Mouse (Mus musculus) heart, embryonic 13.5 days (tissue): ENCODE data around the gene Orc2. TPM values are rescaled to one million over a fixed set of nuclear protein-coding genes. Genes with fewer than 3 reads are reported as not detected.

Experiments
- ATAC-seq: fragments of 200-750 bp; cut with Nextera tagmentation; 2 replicates; pipeline ENCODE4 v1.8.0; 2017; ENCODE audit warnings: moderate TSS enrichment; ENCODE audit not compliant: insufficient number of reproducible peaks, low FRiP score, low TSS enrichment; ENCODE audit errors: extremely low read depth
- H3K27ac ChIP-seq: fragments of 300-500 bp; sonication (generic); replicated peaks from 2 replicates; pipeline ENCODE4 v1.5.1; 2015; ENCODE audit warnings: moderate library complexity, mild to moderate bottlenecking, inconsistent platforms
- H3K27me3 ChIP-seq: fragments of 300-500 bp; sonication (generic); replicated peaks from 2 replicates; pipeline ENCODE4 v1.6.1; 2015; ENCODE audit warnings: mild to moderate bottlenecking, inconsistent platforms
- H3K36me3 ChIP-seq: fragments of 300-500 bp; sonication (generic); 2 replicates; pipeline ENCODE4 v1.6.1; 2015; ENCODE audit warnings: mild to moderate bottlenecking, inconsistent platforms
- H3K4me1 ChIP-seq: fragments of 300-500 bp; sonication (generic); 2 replicates; pipeline ENCODE4 v1.6.1; 2015; ENCODE audit warnings: inconsistent platforms
- H3K4me2 ChIP-seq: fragments of 300-500 bp; sonication (generic); 2 replicates; pipeline ENCODE4 v1.6.1; 2015; ENCODE audit warnings: inconsistent platforms, mild to moderate bottlenecking, moderate library complexity
- H3K4me3 ChIP-seq: fragments of 300-500 bp; sonication (generic); 2 replicates; pipeline ENCODE4 v1.5.1; 2015; ENCODE audit warnings: moderate library complexity, mild to moderate bottlenecking, inconsistent platforms
- H3K9ac ChIP-seq: fragments of 300-500 bp; sonication (generic); 2 replicates; pipeline ENCODE4 v1.6.1; 2015; ENCODE audit warnings: inconsistent platforms, mild to moderate bottlenecking, moderate library complexity
- H3K9me3 ChIP-seq: fragments of 300-500 bp; sonication (generic); 2 replicates; pipeline ENCODE4 v1.6.1; 2016; ENCODE audit warnings: inconsistent platforms
- WGBS: fragments of 180-500 bp; shearing (Covaris S2); methylation state at CpG from one replicate; pipeline ENCODE4 v1.1.7; 2015; ENCODE audit warnings: mixed read lengths; 5-methylcytosine and 5-hydroxymethylcytosine counted together
- polyA plus RNA-seq: library from polyadenylated mRNA; unstranded; fragments of >200 nt; fragmentation: Nextera tagmentation; extraction: Ambion mirVana; gene quantifications from 2 replicates; pipeline ENCODE4 v1.2.1, GENCODE M21; 2015

Orc2 gene
- polyA plus RNA-seq, 1 experiment from 2014 or later = 19.6 TPM

GRCm38 (mm10) chr1:58463935-58464334, 41.0 kb downstream of the Orc2 start:
- Histone ChIP-seq H3K4me1 (peaks cover 1% of the 10 kb centered on the region), H3K36me3 (peaks cover 94% of the 10 kb centered on the region), H3K27ac (no peak overlapping the region), H3K4me3 (no peak overlapping the region), H3K4me2 (no peak overlapping the region), H3K9me3 (no peaks in the 10 kb centered on the region), H3K9ac (no peak overlapping the region), H3K27me3 (no peaks in the 10 kb centered on the region)
- 87% methylated on average over 2 of the region's 2 CpGs for WGBS
- ATAC-seq = no peak

GRCm38 (mm10) chr1:58460566-58460965, 44.3 kb downstream of the Orc2 start:
- 90% methylated on average over 3 of the region's 3 CpGs for WGBS
- H3K4me3 ChIP-seq = no peak overlapping the region
- H3K4me1 ChIP-seq = peaks cover 13% of the 10 kb centered on the region
- no peak overlapping the region for H3K4me2 ChIP-seq
- H3K27ac ChIP-seq = no peak overlapping the region
- ATAC-seq = no peak
- H3K36me3 ChIP-seq = peaks cover 99% of the 10 kb centered on the region
- no peaks in the 10 kb centered on the region for H3K9me3 ChIP-seq
- H3K9ac ChIP-seq = no peak overlapping the region
- no peaks in the 10 kb centered on the region for H3K27me3 ChIP-seq

DNA sequence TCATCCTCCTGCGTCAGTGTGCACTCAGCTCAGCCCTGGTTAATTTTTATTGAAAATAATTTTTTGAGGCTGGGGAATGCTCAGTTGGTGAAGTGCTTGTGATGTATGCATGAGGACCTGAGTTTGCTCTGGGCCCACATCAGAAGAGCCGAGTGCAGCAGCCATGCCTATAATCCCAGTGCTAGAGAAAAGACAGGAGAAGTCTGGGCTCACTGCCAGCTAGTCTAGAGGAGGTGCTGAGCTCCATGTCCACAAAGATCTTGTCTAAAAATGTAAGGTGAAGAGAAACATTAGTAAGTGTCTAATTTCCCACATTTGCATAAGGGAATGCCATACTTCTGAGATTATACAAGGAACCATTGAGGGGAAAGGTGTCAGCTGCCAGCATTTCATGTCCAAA, 46.0 kb downstream of the Orc2 start:
- H3K27ac ChIP-seq = peak overlapping the region; percentile 53
- no peak overlapping the region for H3K4me2 ChIP-seq
- no peak for ATAC-seq
- no peak overlapping the region for H3K9ac ChIP-seq
- WGBS = 43% methylated on average over 2 of the region's 2 CpGs
- no peaks in the 10 kb centered on the region for H3K27me3 ChIP-seq
- peaks cover 99% of the 10 kb centered on the region for H3K36me3 ChIP-seq
- H3K9me3 ChIP-seq = no peaks in the 10 kb centered on the region
- peaks cover 13% of the 10 kb centered on the region for H3K4me1 ChIP-seq
- H3K4me3 ChIP-seq = no peak overlapping the region

GRCm38 (mm10) chr1:58458175-58458574, 46.7 kb downstream of the Orc2 start:
- peaks cover 99% of the 10 kb centered on the region for H3K36me3 ChIP-seq
- H3K27me3 ChIP-seq = no peaks in the 10 kb centered on the region
- H3K27ac ChIP-seq = peak overlapping the region; percentile 53
- ATAC-seq = no peak
- no peak overlapping the region for H3K9ac ChIP-seq
- 83% methylated on average over 5 of the region's 5 CpGs for WGBS
- peaks cover 13% of the 10 kb centered on the region for H3K4me1 ChIP-seq
- H3K9me3 ChIP-seq = no peaks in the 10 kb centered on the region
- H3K4me2 ChIP-seq = no peak overlapping the region
- no peak overlapping the region for H3K4me3 ChIP-seq

GRCm38 (mm10) chr1:58454316-58454715, 50.6 kb downstream of the Orc2 start:
- ATAC-seq = no peak
- 89% methylated on average over 6 of the region's 6 CpGs for WGBS
- peaks cover 90% of the 10 kb centered on the region for H3K36me3 ChIP-seq

DNA sequence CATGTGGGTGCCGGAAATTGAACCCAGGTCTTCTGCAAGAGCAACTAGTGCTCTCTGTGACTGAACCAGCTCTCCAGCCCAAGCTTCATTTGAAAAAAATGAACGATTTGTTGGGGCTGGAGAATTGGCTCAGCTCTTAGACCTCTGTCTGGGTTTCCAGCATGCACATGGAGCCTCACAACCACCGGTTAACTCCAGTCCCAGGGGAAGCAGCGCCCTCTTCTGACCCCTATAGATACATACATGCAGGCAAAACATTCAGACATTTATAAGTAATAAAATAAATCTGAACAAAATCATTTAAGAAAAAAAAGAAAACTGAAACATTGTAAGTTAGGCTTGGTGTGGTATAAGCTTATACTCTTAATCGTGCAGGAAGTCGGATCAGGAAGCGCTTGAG, 56.5 kb downstream of the Orc2 start:
- peaks cover 49% of the 10 kb centered on the region for H3K36me3 ChIP-seq
- no peak overlapping the region for H3K4me2 ChIP-seq
- ATAC-seq = no peak
- no peaks in the 10 kb centered on the region for H3K9me3 ChIP-seq
- no peak overlapping the region for H3K4me3 ChIP-seq
- H3K27ac ChIP-seq = no peak overlapping the region
- 77% methylated on average over 7 of the region's 7 CpGs for whole genome bisulfite sequencing
- H3K27me3 ChIP-seq = no peaks in the 10 kb centered on the region
- no peak overlapping the region for H3K9ac ChIP-seq
- peaks cover 28% of the 10 kb centered on the region for H3K4me1 ChIP-seq

More at GRCm38 (mm10) chr1:58454316-58454715, 50.6 kb downstream of the Orc2 start:
- Histone ChIP-seq H3K4me2 (no peak overlapping the region), H3K9me3 (no peaks in the 10 kb centered on the region), H3K4me3 (no peak overlapping the region), H3K9ac (no peak overlapping the region), H3K27me3 (no peaks in the 10 kb centered on the region), H3K27ac (no peak overlapping the region), H3K4me1 (peaks cover 13% of the 10 kb centered on the region)

GRCm38 (mm10) chr1:58447766-58448165, 57.1 kb downstream of the Orc2 start:
- no peak for ATAC-seq
- Histone ChIP-seq H3K4me2 (no peak overlapping the region), H3K36me3 (peaks cover 42% of the 10 kb centered on the region), H3K9ac (no peak overlapping the region), H3K4me1 (peaks cover 28% of the 10 kb centered on the region), H3K9me3 (no peaks in the 10 kb centered on the region), H3K27me3 (no peaks in the 10 kb centered on the region), H3K4me3 (no peak overlapping the region), H3K27ac (no peak overlapping the region)
- 92% methylated on average over 7 of the region's 7 CpGs for WGBS

GRCm38 (mm10) chr1:58445861-58446260, 59.0 kb downstream of the Orc2 start:
- Histone ChIP-seq H3K9me3 (no peaks in the 10 kb centered on the region), H3K27ac (peak overlapping the region; percentile 94), H3K4me1 (peaks cover 28% of the 10 kb centered on the region), H3K9ac (peak overlapping the region; percentile 86), H3K27me3 (no peaks in the 10 kb centered on the region), H3K4me3 (peak overlapping the region; percentile 77), H3K36me3 (peaks cover 41% of the 10 kb centered on the region), H3K4me2 (peak overlapping the region; percentile 79)
- no peak for ATAC-seq
- 11% methylated on average over 11 of the region's 11 CpGs for WGBS

GRCm38 (mm10) chr1:58445143-58445722, 59.7 kb downstream of the Orc2 start, which contains the start of the genes Nif3l1 and Ppil3:
Gene Nif3l1 (plus strand): TSS chr1:58445151.
Gene Ppil3 (minus strand): TSS chr1:58445486.
- Histone ChIP-seq H3K9me3 (no peaks in the 10 kb centered on the region), H3K4me1 (peaks cover 28% of the 10 kb centered on the region), H3K4me3 (peak within 1 kb of the TSS; percentile 77), H3K27ac (peak within 1 kb of the TSS; percentile 94), H3K4me2 (peak within 1 kb of the TSS; percentile 79), H3K9ac (peak within 1 kb of the TSS; percentile 86), H3K27me3 (no peaks in the 10 kb centered on the region), H3K36me3 (peaks cover 41% of the 10 kb centered on the region)
- WGBS = under 1% methylated on average over 33 of the region's 33 CpGs
- ATAC-seq = peak; percentile 88

DNA sequence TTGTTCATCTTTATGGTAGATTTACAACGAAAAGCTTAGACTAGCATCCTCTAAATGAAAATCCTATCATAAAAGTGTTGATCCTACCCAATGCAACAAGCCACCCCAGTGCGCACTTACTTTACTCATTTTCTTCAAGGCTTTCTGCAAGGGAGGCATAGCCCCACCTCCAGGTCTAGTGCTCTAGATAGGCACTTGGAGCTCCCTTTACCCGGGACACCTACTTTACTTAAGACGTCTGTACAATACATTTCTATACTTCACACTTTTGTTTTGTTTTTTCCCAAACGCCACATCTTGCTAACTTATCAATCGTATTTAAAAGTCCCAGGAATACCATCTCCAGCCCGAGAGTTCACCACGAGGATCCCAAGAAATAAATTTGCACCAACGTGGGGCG, 60.2 kb downstream of the Orc2 start:
- Histone ChIP-seq H3K9ac (peak overlapping the region; percentile 86), H3K27ac (peak overlapping the region; percentile 94), H3K27me3 (no peaks in the 10 kb centered on the region), H3K4me1 (peaks cover 28% of the 10 kb centered on the region), H3K9me3 (no peaks in the 10 kb centered on the region), H3K4me2 (peak overlapping the region; percentile 79), H3K36me3 (peaks cover 46% of the 10 kb centered on the region), H3K4me3 (peak overlapping the region; percentile 77)
- ATAC-seq = no peak
- WGBS = 8% methylated on average over 10 of the region's 10 CpGs

- Histone ChIP-seq H3K27ac (peak overlapping the region; percentile 100), H3K36me3 (peaks cover 20% of the 10 kb centered on the region), H3K4me3 (no peak overlapping the region; the same call in 1 of the 2 replicates), H3K9ac (no peak overlapping the region), H3K4me1 (peaks cover 25% of the 10 kb centered on the region), H3K27me3 (no peaks in the 10 kb centered on the region), H3K9me3 (no peaks in the 10 kb centered on the region), H3K4me2 (peak overlapping the region; percentile 89; the same call in 1 of the 2 replicates)
- 84% methylated on average over 3 of the region's 3 CpGs for WGBS
- no peak for ATAC-seq
These were observed 80.4 kb downstream of the Orc2 start for GRCm38 (mm10) chr1:58424551-58424950.
